Mouse (Mus musculus): ENCODE results near the gene Clic6. TPM values are rescaled to one million over a fixed set of nuclear protein-coding genes. Genes with fewer than 3 reads are reported as not detected.

Gene Clic6
- polyA plus RNA-seq, 1 experiment from 2014 or later, result 1.5 TPM

GRCm38 (mm10) chr16:92571246-92571645 is 85.7 kb downstream of the Clic6 start:
- H3K27me3 ChIP-seq (replicated peaks), result peaks cover 24% of the 10 kb centered on the region
- no peak for ATAC-seq (ENCODE audit: extremely low read depth, insufficient number of reproducible peaks, low FRiP score, low TSS enrichment)
- no peak overlapping the region for H3K4me2 ChIP-seq
- H3K27ac ChIP-seq (replicated peaks), result no peak overlapping the region
- peaks cover 3% of the 10 kb centered on the region; the same call in 1 of the 2 replicates for H3K4me1 ChIP-seq
- no peak overlapping the region for H3K4me3 ChIP-seq
- H3K36me3 ChIP-seq, result no peaks in the 10 kb centered on the region
- no peaks in the 10 kb centered on the region for H3K9me3 ChIP-seq
- H3K9ac ChIP-seq, result no peak overlapping the region
- 84% methylated on average over 11 of the region's 11 CpGs for WGBS

GRCm38 (mm10) chr16:92573193-92573592 is 87.7 kb downstream of the Clic6 start:
- Histone ChIP-seq H3K27ac (replicated peaks) (no peak overlapping the region), H3K4me3 (no peak overlapping the region), H3K4me2 (no peak overlapping the region), H3K4me1 (peaks cover 3% of the 10 kb centered on the region; the same call in 1 of the 2 replicates), H3K36me3 (no peaks in the 10 kb centered on the region), H3K9me3 (no peaks in the 10 kb centered on the region), H3K9ac (no peak overlapping the region), H3K27me3 (replicated peaks) (peaks cover 7% of the 10 kb centered on the region)
- 43% methylated on average over 4 of the region's 4 CpGs for WGBS
- ATAC-seq (ENCODE audit: extremely low read depth, insufficient number of reproducible peaks, low FRiP score, low TSS enrichment), result no peak

- Histone ChIP-seq H3K4me3 (no peak overlapping the region), H3K36me3 (no peaks in the 10 kb centered on the region), H3K27ac (replicated peaks) (no peak overlapping the region), H3K4me1 (peaks cover 9% of the 10 kb centered on the region; the same call in 1 of the 2 replicates), H3K9me3 (no peaks in the 10 kb centered on the region), H3K9ac (no peak overlapping the region), H3K27me3 (replicated peaks) (peaks cover 3% of the 10 kb centered on the region; the same call in 1 of the 2 replicates), H3K4me2 (no peak overlapping the region)
- 64% methylated on average over 10 of the region's 10 CpGs for WGBS
- ATAC-seq (ENCODE audit: extremely low read depth, insufficient number of reproducible peaks, low FRiP score, low TSS enrichment), result no peak
Measured at GRCm38 (mm10) chr16:92575792-92576191, 90.3 kb downstream of the Clic6 start.

GRCm38 (mm10) chr16:92577381-92577780 is 91.8 kb downstream of the Clic6 start:
- H3K27me3 ChIP-seq (replicated peaks), result peaks cover 13% of the 10 kb centered on the region

GRCm38 (mm10) chr16:92578915-92579653 is 93.5 kb downstream of the Clic6 start:
- H3K27ac ChIP-seq (replicated peaks), result no peak overlapping the region

More at GRCm38 (mm10) chr16:92577381-92577780, 91.8 kb downstream of the Clic6 start:
- Histone ChIP-seq H3K27ac (replicated peaks) (no peak overlapping the region), H3K9me3 (no peaks in the 10 kb centered on the region), H3K4me2 (no peak overlapping the region), H3K36me3 (no peaks in the 10 kb centered on the region), H3K4me3 (no peak overlapping the region), H3K9ac (no peak overlapping the region), H3K4me1 (peaks cover 9% of the 10 kb centered on the region; the same call in 1 of the 2 replicates)
- no peak for ATAC-seq (ENCODE audit: extremely low read depth, insufficient number of reproducible peaks, low FRiP score, low TSS enrichment)
- WGBS, result 84% methylated on average over 9 of the region's 9 CpGs

GRCm38 (mm10) chr16:92580981-92581380 is 95.4 kb downstream of the Clic6 start:
- no peak for ATAC-seq (ENCODE audit: extremely low read depth, insufficient number of reproducible peaks, low FRiP score, low TSS enrichment)
- H3K9me3 ChIP-seq, result no peaks in the 10 kb centered on the region
- H3K4me2 ChIP-seq, result no peak overlapping the region
- H3K9ac ChIP-seq, result no peak overlapping the region
- H3K27ac ChIP-seq (replicated peaks), result no peak overlapping the region
- peaks cover 18% of the 10 kb centered on the region for H3K27me3 ChIP-seq (replicated peaks)
- peaks cover 6% of the 10 kb centered on the region; the same call in 1 of the 2 replicates for H3K4me1 ChIP-seq
- no peak overlapping the region for H3K4me3 ChIP-seq
- no peaks in the 10 kb centered on the region for H3K36me3 ChIP-seq
- WGBS, result 73% methylated on average over 10 of the region's 10 CpGs

More at GRCm38 (mm10) chr16:92578915-92579653, 93.5 kb downstream of the Clic6 start:
- Histone ChIP-seq H3K4me1 (peaks cover 6% of the 10 kb centered on the region; the same call in 1 of the 2 replicates), H3K9ac (no peak overlapping the region), H3K4me3 (no peak overlapping the region), H3K36me3 (no peaks in the 10 kb centered on the region), H3K27me3 (replicated peaks) (peaks cover 13% of the 10 kb centered on the region), H3K9me3 (no peaks in the 10 kb centered on the region), H3K4me2 (no peak overlapping the region)
- no peak for ATAC-seq (ENCODE audit: extremely low read depth, insufficient number of reproducible peaks, low FRiP score, low TSS enrichment)
- WGBS, result 68% methylated on average over 7 of the region's 7 CpGs

GRCm38 (mm10) chr16:92581767-92582166 is 96.2 kb downstream of the Clic6 start:
- no peak overlapping the region for H3K27ac ChIP-seq (replicated peaks)
- whole genome bisulfite sequencing, result 73% methylated on average over 10 of the region's 10 CpGs
- peaks cover 6% of the 10 kb centered on the region; the same call in 1 of the 2 replicates for H3K4me1 ChIP-seq
- no peaks in the 10 kb centered on the region for H3K9me3 ChIP-seq
- H3K36me3 ChIP-seq, result no peaks in the 10 kb centered on the region
- no peak overlapping the region for H3K4me2 ChIP-seq
- ATAC-seq (ENCODE audit: extremely low read depth, insufficient number of reproducible peaks, low FRiP score, low TSS enrichment), result no peak
- H3K27me3 ChIP-seq (replicated peaks), result peaks cover 18% of the 10 kb centered on the region; the same call in 1 of the 2 replicates
- no peak overlapping the region for H3K9ac ChIP-seq
- no peak overlapping the region for H3K4me3 ChIP-seq

- H3K27ac ChIP-seq (replicated peaks), result no peak overlapping the region
- no peaks in the 10 kb centered on the region for H3K9me3 ChIP-seq
- 0 out of 2 replicates have a peak, but pooled peaks cover 9% of the 10 kb centered on the region for H3K27me3 ChIP-seq (replicated peaks)
- no peaks in the 10 kb centered on the region for H3K36me3 ChIP-seq
- H3K4me1 ChIP-seq, result no peaks in the 10 kb centered on the region
- no peak overlapping the region for H3K4me2 ChIP-seq
- WGBS, result 81% methylated on average over 4 of the region's 4 CpGs
- no peak for ATAC-seq (ENCODE audit: extremely low read depth, insufficient number of reproducible peaks, low FRiP score, low TSS enrichment)
- H3K9ac ChIP-seq, result no peak overlapping the region
- no peak overlapping the region for H3K4me3 ChIP-seq
Measured at GRCm38 (mm10) chr16:92587836-92588235, 102.3 kb downstream of the Clic6 start.

Other genes with a start within 250 kb of the Clic6 start
- 1.2 and 1.3 TPM in 2 replicates for gene Kcne2, start 193.3 kb upstream of the Clic6 start, polyA plus RNA-seq (2015; fragmentation: Nextera tagmentation; extraction: Ambion mirVana)
- gene Smim11, start 184.4 kb upstream of the Clic6 start, polyA plus RNA-seq (2015; fragmentation: Nextera tagmentation; extraction: Ambion mirVana), result 101 and 111 TPM in 2 replicates
- gene Fam243, start 164.3 kb upstream of the Clic6 start, polyA plus RNA-seq (2015; fragmentation: Nextera tagmentation; extraction: Ambion mirVana), result not detected in 2 replicates
- 105 and 125 TPM in 2 replicates for gene Kcne1, start 126.3 kb upstream of the Clic6 start, polyA plus RNA-seq (2015; fragmentation: Nextera tagmentation; extraction: Ambion mirVana)
- 103 and 133 TPM in 2 replicates for gene Rcan1, start 14.9 kb upstream of the Clic6 start, polyA plus RNA-seq (2015; fragmentation: Nextera tagmentation; extraction: Ambion mirVana)